Mouse (Mus musculus): ENCODE results near the gene Gm26602.

Gm26602 gene

GRCm38 (mm10) chr10:79910556-79910955, at the start of gene Gm26602:
Gene Gm26602, plus strand, starts transcription at chr10:79910856.
- no peak for TF ChIP-seq GATA4 (IDR thresholded peaks at IDR 0.05; ENCODE audit: insufficient replicate concordance, low read length)

GRCm38 (mm10) chr10:79861230-79862048, 49.2 kb upstream of the Gm26602 start:
- no peak for TF ChIP-seq GATA4 (IDR thresholded peaks at IDR 0.05; ENCODE audit: insufficient replicate concordance, low read length)

- TF ChIP-seq GATA4 (IDR thresholded peaks at IDR 0.05; ENCODE audit: insufficient replicate concordance, low read length) = no peak
These were observed 48.4 kb upstream of the Gm26602 start for GRCm38 (mm10) chr10:79862049-79862788.

- no peak for TF ChIP-seq GATA4 (IDR thresholded peaks at IDR 0.05; ENCODE audit: insufficient replicate concordance, low read length)
These were observed 47.7 kb upstream of the Gm26602 start for GRCm38 (mm10) chr10:79862925-79863324.

GRCm38 (mm10) chr10:79864351-79865188, 46.1 kb upstream of the Gm26602 start:
- TF ChIP-seq GATA4 (IDR thresholded peaks at IDR 0.05; ENCODE audit: insufficient replicate concordance, low read length) = no peak

- TF ChIP-seq GATA4 (IDR thresholded peaks at IDR 0.05; ENCODE audit: insufficient replicate concordance, low read length) = no peak
These were observed 45.5 kb upstream of the Gm26602 start for GRCm38 (mm10) chr10:79865189-79865601.

- no peak for TF ChIP-seq GATA4 (IDR thresholded peaks at IDR 0.05; ENCODE audit: insufficient replicate concordance, low read length)
These were observed 44.8 kb upstream of the Gm26602 start for GRCm38 (mm10) chr10:79865801-79866295.

GRCm38 (mm10) chr10:79866601-79867000, 44.1 kb upstream of the Gm26602 start:
- no peak for TF ChIP-seq GATA4 (IDR thresholded peaks at IDR 0.05; ENCODE audit: insufficient replicate concordance, low read length)

- TF ChIP-seq GATA4 (IDR thresholded peaks at IDR 0.05; ENCODE audit: insufficient replicate concordance, low read length) = no peak
These were observed 38.8 kb upstream of the Gm26602 start for GRCm38 (mm10) chr10:79871845-79872244.

- TF ChIP-seq GATA4 (IDR thresholded peaks at IDR 0.05; ENCODE audit: insufficient replicate concordance, low read length) = no peak
These were observed 37.8 kb upstream of the Gm26602 start for GRCm38 (mm10) chr10:79872862-79873261.

GRCm38 (mm10) chr10:79873313-79873712, 37.3 kb upstream of the Gm26602 start:
- no peak for TF ChIP-seq GATA4 (IDR thresholded peaks at IDR 0.05; ENCODE audit: insufficient replicate concordance, low read length)

GRCm38 (mm10) chr10:79873715-79874289, 36.9 kb upstream of the Gm26602 start:
- TF ChIP-seq GATA4 (IDR thresholded peaks at IDR 0.05; ENCODE audit: insufficient replicate concordance, low read length) = no peak

GRCm38 (mm10) chr10:79874290-79874862, 36.3 kb upstream of the Gm26602 start, which contains the start of the genes Prtn3 and Plppr3:
Gene Prtn3, plus strand, starts transcription at chr10:79874476.
Gene Plppr3, minus strand, starts transcription at chr10:79874634.
- no peak for TF ChIP-seq GATA4 (IDR thresholded peaks at IDR 0.05; ENCODE audit: insufficient replicate concordance, low read length)

- TF ChIP-seq GATA4 (IDR thresholded peaks at IDR 0.05; ENCODE audit: insufficient replicate concordance, low read length) = no peak
These were observed 33.5 kb upstream of the Gm26602 start for GRCm38 (mm10) chr10:79877174-79877573.
